Mouse (Mus musculus) CH12.LX (cell line): ENCODE results near the gene Ptms. TPM values are rescaled to one million over a fixed set of nuclear protein-coding genes. Genes with fewer than 3 reads are reported as not detected.

Experiments used
- DNase-seq: peaks from one replicate; pipeline ENCODE4 v3.0.0-alpha.2; 2013; ENCODE audit errors: extremely low read depth
- H3K27ac ChIP-seq: 2 replicates; pipeline ENCODE4 v1.5.1; 2012; ENCODE audit warnings: low read depth, mild to moderate bottlenecking, control low read depth, moderate library complexity; ENCODE audit not compliant: insufficient read depth
- H3K27me3 ChIP-seq: replicated peaks from 2 replicates; pipeline ENCODE3; 2012; ENCODE audit warnings: inconsistent platforms
- H3K36me3 ChIP-seq, 2 experiments: replicated peaks in 1 of 2; 2 replicates each; pipeline versions ENCODE3 to v1.6.1; 2012; ENCODE audit warnings: inconsistent platforms in 1 of 2, low read length in 1 of 2, mild to moderate bottlenecking in 1 of 2, mixed read lengths in 1 of 2, moderate library complexity in 1 of 2; ENCODE audit not compliant: control insufficient read depth in 1 of 2, insufficient read depth in 1 of 2
- H3K4me1 ChIP-seq, 2 experiments: 2 replicates each; pipeline ENCODE4 v1.6.1; 2012; ENCODE audit warnings: inconsistent platforms in 1 of 2, moderate library complexity in 1 of 2; ENCODE audit not compliant: insufficient read depth in 2 of 2, control insufficient read depth in 1 of 2
- H3K4me2 ChIP-seq: 2 replicates; pipeline ENCODE4 v1.6.1; 2012; ENCODE audit warnings: low read depth, mild to moderate bottlenecking, control low read depth; ENCODE audit not compliant: poor library complexity, insufficient read depth, severe bottlenecking
- H3K4me3 ChIP-seq, 3 experiments: fragments of 150-350 bp in 1 of 3; sonication (generic) in 1 of 3; replicated peaks in 1 of 3; 2 replicates each; pipeline versions ENCODE3 to v1.5.1; 2011 to 2012; ENCODE audit warnings: low read depth in 2 of 3, low read length in 2 of 3, mild to moderate bottlenecking in 2 of 3, moderate library complexity in 2 of 3, control low read depth in 1 of 3, improper control_type of control experiment in 1 of 3, inconsistent platforms in 1 of 3, mixed read lengths in 1 of 3; ENCODE audit not compliant: poor library complexity in 1 of 3
- H3K79me2 ChIP-seq: replicated peaks from 2 replicates; pipeline ENCODE4 v1.6.1; 2012; ENCODE audit warnings: mild to moderate bottlenecking, moderate library complexity; ENCODE audit not compliant: control insufficient read depth, poor library complexity, insufficient read depth, severe bottlenecking; ENCODE audit errors: extremely low read depth
- H3K9ac ChIP-seq: 2 replicates; pipeline ENCODE4 v1.6.1; 2012; ENCODE audit warnings: low read depth, mild to moderate bottlenecking, control low read depth, moderate library complexity; ENCODE audit not compliant: insufficient read depth
- H3K9me3 ChIP-seq: replicated peaks from 2 replicates; pipeline ENCODE3; 2012; ENCODE audit warnings: low read length, inconsistent platforms, mixed read lengths
- CHD2 ChIP-seq: IDR thresholded peaks from 2 replicates; pipeline ENCODE4 v1.6.1; 2011; ENCODE audit warnings: low read length, improper control_type of control experiment
- CTCF ChIP-seq, 2 experiments: IDR thresholded peaks in 1 of 2; conservative IDR thresholded peaks in 1 of 2; 2 replicates each; pipeline ENCODE4 v1.5.1; 2011 to 2012; ENCODE audit warnings: low read depth in 2 of 2, low read length in 2 of 2, improper control_type of control experiment in 1 of 2, inconsistent platforms in 1 of 2, mild to moderate bottlenecking in 1 of 2, moderate library complexity in 1 of 2
- EP300 ChIP-seq: IDR thresholded peaks from 2 replicates; pipeline ENCODE4 v1.6.1; 2011; ENCODE audit warnings: low read length, improper control_type of control experiment
- ETS1 ChIP-seq: conservative IDR thresholded peaks from 2 replicates; pipeline ENCODE4 v1.6.1; 2012; ENCODE audit warnings: low read depth, mild to moderate bottlenecking, inconsistent platforms, low read length, improper control_type of control experiment, moderate library complexity
- HCFC1 ChIP-seq: IDR thresholded peaks from 2 replicates; pipeline ENCODE4 v1.6.1; 2012; ENCODE audit warnings: low read depth, mild to moderate bottlenecking, inconsistent platforms, low read length, improper control_type of control experiment
- JUN ChIP-seq: IDR thresholded peaks from 2 replicates; pipeline ENCODE4 v1.6.1; 2011; ENCODE audit warnings: low read depth, mild to moderate bottlenecking, low read length, improper control_type of control experiment, moderate library complexity; ENCODE audit not compliant: insufficient read depth
- KAT2A ChIP-seq: IDR thresholded peaks from 2 replicates; pipeline ENCODE4 v1.6.1; 2012; ENCODE audit warnings: low read length, improper control_type of control experiment, inconsistent platforms; ENCODE audit not compliant: insufficient replicate concordance
- MAZ ChIP-seq: IDR thresholded peaks from 2 replicates; pipeline ENCODE4 v1.6.1; 2012; ENCODE audit warnings: low read depth, mild to moderate bottlenecking, inconsistent platforms, low read length, improper control_type of control experiment, moderate library complexity
- MEF2A ChIP-seq: IDR thresholded peaks from 2 replicates; pipeline ENCODE4 v1.6.1; 2014; ENCODE audit warnings: low read depth, mild to moderate bottlenecking, inconsistent platforms, low read length, improper control_type of control experiment, borderline replicate concordance
- MXI1 ChIP-seq: IDR thresholded peaks from 2 replicates; pipeline ENCODE4 v1.6.1; 2011; ENCODE audit warnings: mild to moderate bottlenecking, low read depth, low read length, improper control_type of control experiment
- MYC ChIP-seq: IDR thresholded peaks from 2 replicates; pipeline ENCODE4 v1.6.1; 2011; ENCODE audit warnings: low read depth, mild to moderate bottlenecking, improper control_type of control experiment, low read length
- POLR2AphosphoS2 ChIP-seq: IDR thresholded peaks from 2 replicates; pipeline ENCODE4 v1.6.1; 2011; ENCODE audit warnings: low read depth, low read length, improper control_type of control experiment
- RAD21 ChIP-seq: IDR thresholded peaks from 2 replicates; pipeline ENCODE4 v1.6.1; 2011; ENCODE audit warnings: low read depth, mild to moderate bottlenecking, low read length, improper control_type of control experiment, moderate library complexity
- RCOR1 ChIP-seq: conservative IDR thresholded peaks from 2 replicates; pipeline ENCODE4 v1.6.1; 2012; ENCODE audit warnings: low read depth, mild to moderate bottlenecking, inconsistent platforms, low read length, improper control_type of control experiment
- SMC3 ChIP-seq: IDR thresholded peaks from 2 replicates; pipeline ENCODE4 v1.6.1; 2011; ENCODE audit warnings: low read depth, low read length, improper control_type of control experiment
- TBP ChIP-seq: conservative IDR thresholded peaks from 2 replicates; pipeline ENCODE4 v1.6.1; 2011; ENCODE audit warnings: low read depth, low read length, improper control_type of control experiment
- TCF12 ChIP-seq: IDR thresholded peaks from 2 replicates; pipeline ENCODE4 v1.6.1; 2014; ENCODE audit warnings: low read depth, mild to moderate bottlenecking, inconsistent platforms, low read length, improper control_type of control experiment
- USF1 ChIP-seq: IDR thresholded peaks from 2 replicates; pipeline ENCODE4 v1.6.1; 2014; ENCODE audit warnings: low read depth, mild to moderate bottlenecking, inconsistent platforms, low read length, improper control_type of control experiment
- USF2 ChIP-seq: conservative IDR thresholded peaks from 2 replicates; pipeline ENCODE4 v1.6.1; 2011; ENCODE audit warnings: low read depth, low read length, improper control_type of control experiment
- dilution Hi-C: fragments of 300-500 bp; cut with MboI; formaldehyde crosslinking; loops from 2 replicates; pipeline ENCODE4 v1.14.3; 2020; ENCODE audit warnings: low sequenced_read_pairs; ENCODE audit not compliant: extremely low pct_unique_long_range_greater_than_20kb, extremely low pct_ligation_motif_present
- in situ Hi-C: fragments of 300-500 bp; cut with MboI; formaldehyde crosslinking; loops from 3 replicates; pipeline ENCODE4 v1.14.3; 2019; ENCODE audit warnings: low sequenced_read_pairs, low pct_ligation_motif_present, low pct_unique_long_range_greater_than_20kb, mixed read lengths
- polyA plus RNA-seq: library from polyadenylated mRNA; unstranded; fragments of >175 nt; gene quantifications from 2 replicates; pipeline ENCODE4 v1.2.1, GENCODE M21; 2012; ENCODE audit warnings: low read depth; ENCODE audit not compliant: insufficient read length
- total RNA-seq, 2 experiments: library from RNA; depleted of rRNA; stranded (reverse); fragments of 300-350 nt in 1 of 2; fragments of >200 nt in 1 of 2; gene quantifications; 2 replicates each; pipeline ENCODE4 v1.2.3; 2012 to 2014

Gene Ptms
- total and polyA plus RNA-seq, 3 experiments, result 7.0 to 99.6 (median 12.8) TPM

DNA sequence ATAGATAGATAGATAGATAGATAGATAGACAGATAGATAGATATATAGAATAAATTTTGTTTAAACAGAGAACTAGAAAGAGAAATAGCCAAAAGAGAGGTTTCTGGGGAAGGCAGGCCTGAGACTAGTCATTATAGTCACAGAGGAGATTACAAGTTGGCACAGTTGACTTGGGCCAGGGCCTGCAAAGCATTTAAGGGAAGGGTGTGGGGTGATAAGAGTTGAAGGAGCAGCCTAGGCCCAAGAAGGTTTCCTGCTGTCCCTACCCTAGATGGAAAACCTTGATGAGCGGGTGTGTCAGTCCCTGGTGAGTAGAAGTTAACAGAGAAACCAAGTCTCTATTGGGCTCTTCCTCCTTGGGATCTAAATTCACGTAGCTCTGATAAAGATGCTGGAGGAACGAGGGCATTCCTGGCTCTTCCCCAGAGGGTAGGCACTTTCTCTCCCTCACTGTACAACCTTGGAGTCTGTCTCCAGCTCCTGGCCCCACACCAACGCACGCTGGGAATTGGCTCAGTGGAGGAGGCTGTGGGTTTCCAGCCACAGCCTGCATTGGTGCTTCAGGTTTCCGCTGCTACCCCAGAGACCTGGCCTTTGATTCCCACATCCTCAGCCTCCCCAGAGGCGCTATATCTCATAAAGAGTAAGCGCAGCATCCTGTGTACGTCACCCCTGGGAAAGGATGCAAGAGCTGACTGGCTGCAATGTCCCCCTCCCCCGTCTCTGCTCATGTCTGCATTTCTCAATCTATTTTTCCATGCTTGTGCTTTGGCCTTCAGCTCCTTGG is 35.0 kb downstream of the Ptms start:
- Histone ChIP-seq H3K79me2 (no peaks in the 10 kb centered on the region), H3K27me3 (no peaks in the 10 kb centered on the region), H3K9ac (no peak overlapping the region), H3K4me3 (no peak overlapping the region), H3K9me3 (peaks cover 3% of the 10 kb centered on the region), H3K36me3 (no peaks in the 10 kb centered on the region), H3K4me1 (peaks cover 2 to 4% of the 10 kb centered on the region in 2 experiments; a peak in 3 of 4 replicates), H3K4me2 (no peak overlapping the region), H3K27ac (no peak overlapping the region)
- in situ Hi-C loops, result no loop called here
- DNase-seq, result no peak
- no peak for TF ChIP-seq MXI1
- TF ChIP-seq KAT2A, result no peak
- no peak for TF ChIP-seq HCFC1
- TF ChIP-seq CHD2, result no peak
- TF ChIP-seq MAZ, result no peak
- no peak for TF ChIP-seq USF1
- TF ChIP-seq RAD21, result no peak
- no peak for TF ChIP-seq TCF12
- TF ChIP-seq CTCF (conservative IDR thresholded peaks at IDR 0.05 in 1 of 2, IDR thresholded peaks at IDR 0.05 in 1 of 2; ENCODE audit: low read depth in 2 of 2, low read length in 2 of 2), result no peak
- no peak for TF ChIP-seq MEF2A
- no peak for TF ChIP-seq EP300
- no peak for TF ChIP-seq JUN
- TF ChIP-seq TBP, result no peak
- TF ChIP-seq ETS1, result no peak
- TF ChIP-seq RCOR1, result no peak
- no peak for TF ChIP-seq POLR2AphosphoS2
- TF ChIP-seq USF2, result no peak
- no peak for TF ChIP-seq SMC3
- dilution Hi-C loops, result no loop called here

DNA sequence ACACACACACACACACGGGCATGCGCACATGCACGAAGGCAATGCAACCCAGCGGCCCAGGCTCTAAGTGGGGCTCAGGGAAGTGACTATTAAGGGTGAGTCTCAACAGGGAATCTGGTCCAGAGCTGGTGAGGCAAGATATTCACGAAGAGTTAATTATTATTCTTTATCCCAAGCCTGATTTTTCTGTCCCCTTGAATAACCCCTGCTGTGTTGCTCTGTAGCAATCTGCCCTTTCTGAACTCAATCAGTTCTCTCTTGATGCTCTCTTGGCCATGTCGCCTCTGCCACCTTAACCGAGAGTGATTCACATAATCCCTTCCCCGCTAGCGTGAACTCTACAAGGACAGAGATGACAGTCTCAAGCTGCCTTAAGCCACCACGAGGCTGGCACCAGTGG is 36.6 kb downstream of the Ptms start:
- dilution Hi-C loops, result no loop called here
- no peak overlapping the region for H3K4me3 ChIP-seq
- peaks cover 2 to 11% of the 10 kb centered on the region in 2 experiments; a peak in 2 of 4 replicates for H3K4me1 ChIP-seq
- no peaks in the 10 kb centered on the region for H3K79me2 ChIP-seq
- in situ Hi-C loops, result no loop called here
- TF ChIP-seq MAZ (no peak), MYC (no peak), RCOR1 (no peak)
- DNase-seq, result no peak
- H3K4me2 ChIP-seq, result no peak overlapping the region
- no peaks in the 10 kb centered on the region for H3K27me3 ChIP-seq
- no peak overlapping the region for H3K27ac ChIP-seq
- H3K36me3 ChIP-seq, result no peaks in the 10 kb centered on the region
- no peaks in the 10 kb centered on the region for H3K9me3 ChIP-seq
- H3K9ac ChIP-seq, result no peak overlapping the region
